Mouse (Mus musculus) c-Kit-negative CD71-positive TER-119-positive erythroid progenitor cells, embryonic 14.5 days (primary cell): ENCODE results near the gene Adamts15.

Source experiments
- DNase-seq: peaks from one replicate; pipeline ENCODE4 v3.0.0-alpha.2; 2013; ENCODE audit warnings: low read depth, low spot score

The Adamts15 gene

GRCm38 (mm10) chr9:30922197-30922894 lies at the start of gene Adamts15:
TSS of gene Adamts15 (minus strand) at chr9:30922452.
- DNase-seq, result no peak

DNA sequence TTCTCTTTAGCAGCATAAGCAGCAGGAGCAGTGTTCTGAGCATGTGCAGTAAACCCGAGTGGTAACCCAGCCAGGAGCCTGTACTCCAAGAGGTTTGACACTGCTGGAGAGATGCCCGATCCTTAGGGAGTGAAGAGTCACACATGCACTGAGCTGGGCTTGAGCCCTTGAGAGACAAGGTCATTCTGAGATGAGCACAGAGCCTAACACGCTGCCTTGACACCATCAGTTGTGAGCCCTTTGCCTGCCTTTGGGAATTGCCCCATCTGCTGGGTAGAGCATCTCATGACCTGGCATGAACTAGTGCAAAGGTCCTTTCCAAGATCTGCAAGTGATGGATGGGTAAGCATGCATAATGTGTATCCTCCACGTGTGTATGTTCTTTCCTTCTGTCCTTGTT lies 49.7 kb upstream of the Adamts15 start:
- no peak for DNase-seq

GRCm38 (mm10) chr9:30970001-30970400 lies 47.7 kb upstream of the Adamts15 start:
- DNase-seq, result no peak

DNA sequence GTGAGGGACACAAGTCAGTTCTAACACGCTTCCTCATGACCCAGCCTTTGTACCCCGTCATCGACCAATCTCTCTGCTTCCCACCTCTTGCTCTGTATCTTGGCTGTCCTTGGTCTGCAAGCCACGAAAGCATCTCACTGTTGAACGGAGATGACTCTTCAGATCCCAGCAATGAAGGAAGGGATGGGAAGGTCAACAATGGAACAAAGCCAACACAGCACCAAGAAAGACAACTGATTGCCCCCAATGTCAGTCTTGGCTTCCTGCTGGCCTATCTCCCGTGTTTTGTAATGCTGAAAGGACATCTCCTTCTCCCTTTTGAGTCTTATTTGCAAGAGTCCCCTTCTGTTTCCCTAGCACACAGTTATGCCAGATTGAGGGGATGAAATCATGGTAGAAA lies 45.9 kb upstream of the Adamts15 start:
- DNase-seq, result no peak

DNA sequence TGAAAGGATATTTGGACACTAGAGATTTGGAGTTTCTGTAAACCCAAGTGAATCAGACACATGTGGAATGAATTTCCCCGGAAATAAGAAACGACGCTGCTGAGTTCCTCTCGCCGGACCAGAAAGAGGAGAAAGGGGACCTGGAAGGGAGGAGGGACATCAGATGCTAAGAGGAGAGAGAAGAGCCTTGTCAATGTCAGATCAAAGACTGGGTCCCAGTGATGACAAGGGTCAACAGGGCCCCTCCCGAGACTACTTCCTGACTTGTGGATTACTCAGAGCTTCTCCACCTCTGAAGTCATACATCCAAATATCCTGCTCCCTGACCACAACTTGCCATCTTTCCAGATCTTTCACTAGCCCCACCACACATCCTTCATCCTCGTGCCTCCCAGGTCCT lies 44.6 kb upstream of the Adamts15 start:
- DNase-seq, result no peak

- DNase-seq, result no peak
These were observed 42.4 kb upstream of the Adamts15 start for GRCm38 (mm10) chr9:30964685-30965084.

DNA sequence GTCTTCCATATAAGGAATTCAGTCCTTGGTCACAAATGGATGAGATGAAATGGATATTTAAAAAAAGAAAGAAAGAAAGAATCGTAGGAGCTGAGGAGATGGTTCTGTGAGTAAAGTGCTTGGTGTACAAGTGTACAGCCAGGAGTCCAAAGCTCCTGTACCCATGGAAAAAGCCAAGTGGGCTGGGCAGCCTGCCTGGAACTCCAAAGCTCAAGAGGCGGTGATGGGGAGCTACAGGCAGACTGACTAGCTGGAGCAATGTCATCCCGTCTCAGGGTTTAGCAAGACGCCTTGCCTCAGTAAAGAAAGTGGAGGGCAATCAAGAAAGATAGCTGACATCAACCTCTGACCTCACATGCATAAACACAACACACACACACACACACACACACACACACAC lies 41.5 kb upstream of the Adamts15 start:
- no peak for DNase-seq

DNA sequence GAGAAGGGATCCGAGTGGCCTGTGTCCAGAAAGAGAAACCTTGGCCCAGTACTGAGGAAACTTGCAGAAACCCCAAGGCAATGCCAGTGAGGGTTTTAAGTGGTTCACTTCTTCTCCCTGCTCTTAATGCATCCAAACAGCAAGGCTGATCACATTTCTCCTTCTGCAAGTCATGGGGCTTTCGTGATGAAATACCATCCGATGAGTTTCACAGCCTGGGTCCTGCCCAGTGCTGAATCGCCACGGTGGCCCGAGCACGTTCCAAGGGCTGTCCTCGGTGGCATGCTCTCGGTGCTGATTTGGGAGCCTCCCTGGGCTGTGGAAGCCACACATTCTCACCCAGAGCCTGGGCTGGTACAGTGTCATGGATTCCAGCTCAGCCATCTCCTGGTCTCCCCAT lies 33.0 kb upstream of the Adamts15 start:
- no peak for DNase-seq

- DNase-seq, result no peak
These were observed 31.0 kb upstream of the Adamts15 start for GRCm38 (mm10) chr9:30953287-30953686.

DNA sequence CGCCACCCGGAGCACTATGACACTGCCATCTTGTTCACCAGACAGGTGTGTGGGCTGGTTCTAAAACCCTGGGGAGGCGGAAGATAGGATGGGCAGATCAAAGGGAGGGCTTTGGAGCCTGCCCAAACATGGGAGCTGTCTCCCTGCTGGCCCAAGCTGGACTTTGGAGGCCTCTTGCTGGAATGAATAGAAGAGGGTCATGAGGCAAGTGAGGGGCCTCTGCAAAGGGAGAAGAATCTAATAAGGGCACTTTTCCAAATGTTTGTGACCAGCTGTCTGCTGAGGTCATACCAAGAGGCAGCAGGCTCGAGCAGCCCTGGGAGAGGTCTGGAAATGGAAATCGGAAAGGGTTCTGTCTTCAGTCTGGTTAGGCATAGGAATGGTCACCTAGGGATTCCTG lies 29.2 kb upstream of the Adamts15 start:
- no peak for DNase-seq

DNA sequence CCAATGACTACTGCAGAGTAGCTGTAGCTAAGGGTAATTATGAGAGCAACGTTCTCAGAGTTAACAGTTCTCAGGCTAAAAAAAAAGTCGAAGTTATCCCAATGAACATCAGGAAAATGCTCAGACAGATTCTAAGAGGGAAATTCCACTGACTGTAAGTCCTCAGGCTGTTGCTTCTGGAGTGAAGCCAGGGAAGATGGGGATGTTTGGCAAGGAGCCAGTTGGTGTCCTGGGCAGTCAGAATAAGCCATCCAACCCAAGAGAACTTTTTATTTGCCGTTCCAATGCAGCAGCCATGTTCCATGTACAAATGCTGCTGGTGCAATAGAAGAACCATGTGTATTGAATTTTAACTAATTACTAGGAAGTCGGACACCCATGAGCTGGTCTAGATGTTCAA lies 28.3 kb upstream of the Adamts15 start:
- DNase-seq, result no peak

DNA sequence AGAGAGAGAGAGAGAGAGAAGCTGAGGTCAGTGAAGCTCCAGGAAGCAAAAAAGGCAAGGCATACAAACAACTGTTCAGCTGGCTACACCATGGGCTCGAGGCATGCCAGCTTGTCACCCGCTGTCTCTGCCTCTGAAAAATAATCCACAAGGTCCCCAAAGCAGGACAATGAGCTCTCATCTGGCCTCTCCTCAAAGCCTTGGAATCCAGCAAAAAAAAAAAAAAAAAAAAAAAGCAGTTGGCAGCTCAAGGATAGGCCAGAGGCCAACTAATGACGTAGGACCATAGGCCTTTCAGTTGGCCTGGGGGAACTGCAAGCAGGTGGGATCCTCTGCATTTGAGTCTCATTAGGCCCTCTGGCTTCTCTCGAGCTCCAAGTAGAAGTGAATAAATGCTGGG lies 27.7 kb upstream of the Adamts15 start:
- no peak for DNase-seq

GRCm38 (mm10) chr9:30949422-30949821 lies 27.2 kb upstream of the Adamts15 start:
- DNase-seq, result no peak

DNA sequence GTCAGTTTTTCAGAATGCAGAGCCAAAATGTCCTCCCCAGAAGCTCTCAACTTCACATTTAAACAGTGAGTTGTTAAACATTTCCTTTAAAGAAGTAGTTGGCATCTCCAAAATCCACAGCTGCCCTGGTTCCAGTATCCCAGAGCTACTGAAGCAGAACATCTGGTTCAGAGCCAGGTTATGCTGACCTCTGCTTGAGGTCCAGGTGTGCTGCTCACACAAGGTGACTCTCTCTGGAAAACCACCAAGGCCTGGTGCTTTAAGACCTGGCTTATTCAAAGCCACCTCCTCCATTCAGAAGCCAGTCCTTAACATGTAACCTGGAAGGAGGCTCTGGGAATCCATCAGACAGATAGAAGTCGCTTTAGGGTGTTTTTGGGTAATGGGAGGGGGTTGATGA lies 23.0 kb upstream of the Adamts15 start:
- no peak for DNase-seq

- DNase-seq, result no peak
These were observed 22.0 kb upstream of the Adamts15 start for GRCm38 (mm10) chr9:30944234-30944633.

DNA sequence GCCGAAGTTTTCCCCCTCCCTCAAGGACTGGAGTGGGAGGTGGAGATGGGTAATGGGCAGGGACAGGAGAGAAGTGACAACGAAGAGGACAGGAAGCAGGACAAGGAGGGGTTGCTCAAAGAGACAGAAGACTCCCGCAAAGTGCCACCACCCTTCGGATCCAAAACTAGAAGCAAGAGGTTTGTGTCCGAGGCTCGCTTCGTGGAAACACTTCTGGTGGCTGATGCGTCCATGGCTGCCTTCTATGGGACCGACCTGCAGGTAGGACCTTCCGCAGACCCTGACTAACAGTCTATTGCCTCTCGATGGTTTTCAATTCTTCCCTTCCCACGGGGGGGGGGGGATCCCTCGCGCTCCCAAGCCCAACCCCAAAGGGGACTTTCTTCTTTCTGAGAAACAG lies 21.1 kb upstream of the Adamts15 start:
- DNase-seq, result no peak

DNA sequence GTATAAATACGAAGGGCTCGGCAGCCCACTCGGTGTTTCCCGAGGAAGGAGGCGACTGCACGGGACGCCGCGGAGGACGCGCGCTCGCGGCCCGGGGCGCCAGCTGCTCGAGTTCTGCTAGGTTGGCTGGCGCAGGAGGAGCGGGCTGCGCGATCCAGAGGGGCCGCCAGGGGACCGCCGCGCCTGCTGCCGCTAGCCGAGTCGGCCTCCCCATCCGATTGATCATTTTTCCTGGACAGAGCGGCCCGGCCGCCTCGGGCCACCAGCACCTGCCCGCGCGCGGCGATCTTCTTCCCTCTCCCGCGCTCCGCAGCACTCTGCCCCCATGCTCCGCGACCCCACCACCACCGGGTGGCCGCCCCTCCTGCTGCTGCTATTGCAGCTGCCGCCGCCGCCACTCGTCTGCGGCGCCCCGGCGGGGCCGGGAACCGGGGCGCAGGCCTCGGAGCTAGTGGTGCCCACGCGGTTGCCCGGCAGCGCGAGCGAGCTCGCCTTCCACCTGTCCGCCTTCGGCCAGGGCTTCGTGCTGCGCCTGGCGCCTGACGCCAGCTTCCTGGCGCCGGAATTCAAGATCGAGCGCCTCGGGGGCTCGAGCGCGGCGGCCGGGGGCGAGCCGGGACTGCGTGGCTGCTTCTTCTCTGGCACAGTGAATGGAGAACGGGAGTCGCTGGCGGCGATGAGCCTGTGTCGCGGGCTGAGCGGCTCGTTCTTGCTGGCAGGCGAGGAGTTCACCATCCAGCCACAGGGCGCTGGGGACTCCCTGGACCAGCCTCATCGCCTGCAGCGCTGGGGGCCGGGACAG lies 20.5 kb upstream of the Adamts15 start, which contains the start of gene Adamts8:
TSS of gene Adamts8 (plus strand) at position 51 of the 802 bp plus-strand sequence.
- no peak for DNase-seq

DNA sequence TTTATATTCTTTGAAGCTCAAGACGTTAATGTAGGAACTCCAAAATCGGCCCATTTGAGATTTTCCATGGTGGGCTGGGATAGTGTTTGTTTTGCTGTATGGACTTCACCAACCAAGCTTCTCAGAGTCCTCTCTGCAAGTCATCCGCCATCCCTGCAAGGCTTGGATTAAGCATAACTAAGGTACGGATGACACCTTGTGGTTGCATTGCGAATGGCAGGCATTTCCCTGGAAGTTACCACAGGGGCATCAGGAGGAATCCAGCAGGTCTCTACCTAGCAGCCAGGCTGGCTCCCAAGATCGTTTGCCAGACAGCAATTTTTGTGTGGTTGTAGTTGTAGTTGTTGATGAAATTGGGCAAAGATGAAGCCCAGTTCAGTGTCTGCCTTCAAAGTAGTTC lies 18.1 kb upstream of the Adamts15 start:
- DNase-seq, result no peak

DNA sequence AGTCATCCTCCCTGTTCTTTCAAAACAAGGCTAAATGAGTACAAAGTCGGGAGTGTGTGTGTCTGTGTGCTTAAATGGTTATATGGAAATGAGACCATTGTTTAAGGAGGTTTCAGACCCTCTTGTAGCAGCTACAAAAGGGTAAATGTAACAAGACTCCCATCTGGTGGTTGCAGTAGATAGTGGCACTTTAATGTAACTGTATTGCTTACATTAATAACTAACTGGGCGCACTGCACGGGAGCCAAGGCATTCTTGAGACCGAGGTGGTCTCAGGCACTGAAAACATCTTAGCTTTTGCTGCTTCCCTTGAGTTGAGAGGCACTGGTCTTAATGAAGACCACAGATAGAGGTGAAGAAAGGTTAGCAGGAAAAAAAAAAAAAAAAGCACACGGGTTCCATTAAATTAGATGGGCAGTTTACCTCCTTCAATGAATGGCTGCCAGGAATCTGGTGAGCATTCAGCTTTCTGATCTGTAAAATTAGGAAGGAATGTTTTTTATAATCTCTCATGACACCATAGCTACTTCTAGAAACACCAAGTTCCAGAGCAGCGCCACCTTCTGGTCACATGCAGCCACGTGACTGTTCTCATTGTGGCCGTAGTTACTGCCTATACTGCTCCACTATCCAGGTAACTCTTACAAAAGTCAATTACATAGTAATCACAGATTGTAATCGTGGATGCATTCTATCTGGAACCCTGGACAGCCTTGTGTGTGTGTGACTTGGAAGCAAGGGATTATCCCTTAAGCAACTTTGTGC lies 14.6 kb upstream of the Adamts15 start:
- DNase-seq, result no peak

DNA sequence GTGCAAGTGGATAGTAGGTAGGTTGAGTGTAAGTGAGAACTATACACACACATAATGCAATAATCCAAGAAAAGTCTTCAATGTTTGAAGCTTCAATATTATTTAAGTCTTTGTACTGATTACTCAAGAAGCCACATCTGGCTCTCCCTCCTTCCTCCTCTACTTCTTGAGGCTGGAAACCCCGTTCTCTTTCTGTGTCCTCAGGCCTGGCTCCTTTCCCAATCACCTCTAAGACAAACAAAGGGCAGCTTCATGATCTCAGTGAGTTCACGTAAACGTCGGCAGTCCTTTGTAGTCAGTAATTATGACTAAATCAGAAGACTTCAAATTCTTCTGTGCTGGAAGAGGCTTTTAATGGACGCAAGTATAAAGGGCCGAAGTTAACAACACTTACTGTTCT lies 12.6 kb upstream of the Adamts15 start:
- no peak for DNase-seq

- no peak for DNase-seq
These were observed 10.1 kb upstream of the Adamts15 start for GRCm38 (mm10) chr9:30932346-30932745.

- no peak for DNase-seq
These were observed 6.5 kb upstream of the Adamts15 start for GRCm38 (mm10) chr9:30928759-30929158.
